Mouse (Mus musculus) stomach, embryonic 15.5 days (tissue): ENCODE data around the gene Entpd1. TPM values are rescaled to one million over a fixed set of nuclear protein-coding genes. Genes with fewer than 3 reads are reported as not detected.
A peak's percentile ranks its signal among the peaks of the same experiment; 100 is the strongest.

Experiments used
- ATAC-seq: fragments of 200-750 bp; cut with Nextera tagmentation; 2 replicates; pipeline ENCODE4 v1.8.0; 2017; ENCODE audit warnings: low read depth, moderate number of reproducible peaks, moderate TSS enrichment; ENCODE audit not compliant: insufficient read depth, low FRiP score
- H3K27ac ChIP-seq: fragments of 300-500 bp; sonication (generic); 2 replicates; pipeline ENCODE4 v1.5.1; 2015; ENCODE audit warnings: mild to moderate bottlenecking, inconsistent platforms
- H3K27me3 ChIP-seq: fragments of 300-500 bp; sonication (generic); replicated peaks from 2 replicates; pipeline ENCODE4 v1.6.1; 2015; ENCODE audit warnings: inconsistent platforms
- H3K36me3 ChIP-seq: fragments of 300-500 bp; sonication (generic); 2 replicates; pipeline ENCODE4 v1.6.1; 2015; ENCODE audit warnings: inconsistent platforms
- H3K4me1 ChIP-seq: fragments of 300-500 bp; sonication (generic); 2 replicates; pipeline ENCODE4 v1.6.1; 2015; ENCODE audit warnings: inconsistent platforms
- H3K4me2 ChIP-seq: fragments of 300-500 bp; sonication (generic); 2 replicates; pipeline ENCODE4 v1.6.1; 2015; ENCODE audit warnings: mild to moderate bottlenecking, inconsistent platforms
- H3K4me3 ChIP-seq: fragments of 300-500 bp; sonication (generic); replicated peaks from 2 replicates; pipeline ENCODE4 v1.5.1; 2015; ENCODE audit warnings: inconsistent platforms
- H3K9ac ChIP-seq: fragments of 300-500 bp; sonication (generic); 2 replicates; pipeline ENCODE4 v1.6.1; 2015; ENCODE audit warnings: inconsistent platforms
- H3K9me3 ChIP-seq: fragments of 300-500 bp; sonication (generic); 2 replicates; pipeline ENCODE4 v1.6.1; 2016; ENCODE audit warnings: inconsistent platforms
- WGBS: fragments of 180-500 bp; shearing (Covaris S2); methylation state at CpG from one replicate; pipeline ENCODE4 v1.1.7; 2015; 5-methylcytosine and 5-hydroxymethylcytosine counted together
- polyA plus RNA-seq: library from polyadenylated mRNA; unstranded; fragments of >200 nt; fragmentation: Nextera tagmentation; extraction: Ambion mirVana; gene quantifications from 2 replicates; pipeline ENCODE4 v1.2.1, GENCODE M21; 2015

Gene Entpd1
- polyA plus RNA-seq, 1 experiment from 2014 or later = 10.9 TPM

DNA sequence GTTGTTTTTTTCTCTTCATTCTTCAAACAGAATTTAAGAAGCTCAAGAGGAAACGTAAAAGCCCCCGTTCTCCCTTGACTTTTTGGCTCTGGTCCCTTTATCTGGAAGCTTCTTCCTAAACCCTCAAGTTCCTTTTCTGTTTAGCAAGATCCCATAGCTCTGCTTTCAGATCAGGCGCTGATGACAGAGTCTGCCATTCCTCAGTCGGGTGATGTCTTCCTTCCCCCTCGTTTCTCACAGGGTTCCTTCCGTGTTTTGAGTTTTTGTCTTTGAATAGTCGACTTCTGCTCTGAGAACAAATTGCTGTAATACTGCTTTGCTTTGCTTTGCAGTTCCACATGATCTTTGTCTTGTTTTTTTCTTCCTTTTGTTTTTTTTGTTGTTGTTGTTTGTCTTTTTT is 18.4 kb downstream of the Entpd1 start:
- peak overlapping the region; percentile 57; the same call in 1 of the 2 replicates for H3K27ac ChIP-seq
- no peaks in the 10 kb centered on the region for H3K9me3 ChIP-seq
- WGBS = 54% methylated on average over 7 of the region's 7 CpGs

GRCm38 (mm10) chr19:40632193-40632592 is 20.0 kb downstream of the Entpd1 start:
- Histone ChIP-seq H3K4me2 (no peak overlapping the region), H3K4me1 (no peaks in the 10 kb centered on the region), H3K9me3 (no peaks in the 10 kb centered on the region), H3K9ac (no peak overlapping the region), H3K36me3 (no peaks in the 10 kb centered on the region), H3K27me3 (no peaks in the 10 kb centered on the region), H3K4me3 (no peak overlapping the region), H3K27ac (no peak overlapping the region)
- WGBS = 30% methylated on average over 3 of the region's 3 CpGs
- no peak for ATAC-seq

More for the DNA sequence above, 18.4 kb downstream of the Entpd1 start:
- Histone ChIP-seq H3K27me3 (no peaks in the 10 kb centered on the region), H3K36me3 (no peaks in the 10 kb centered on the region), H3K9ac (no peak overlapping the region), H3K4me1 (no peaks in the 10 kb centered on the region), H3K4me2 (no peak overlapping the region), H3K4me3 (no peak overlapping the region)
- no peak for ATAC-seq

DNA sequence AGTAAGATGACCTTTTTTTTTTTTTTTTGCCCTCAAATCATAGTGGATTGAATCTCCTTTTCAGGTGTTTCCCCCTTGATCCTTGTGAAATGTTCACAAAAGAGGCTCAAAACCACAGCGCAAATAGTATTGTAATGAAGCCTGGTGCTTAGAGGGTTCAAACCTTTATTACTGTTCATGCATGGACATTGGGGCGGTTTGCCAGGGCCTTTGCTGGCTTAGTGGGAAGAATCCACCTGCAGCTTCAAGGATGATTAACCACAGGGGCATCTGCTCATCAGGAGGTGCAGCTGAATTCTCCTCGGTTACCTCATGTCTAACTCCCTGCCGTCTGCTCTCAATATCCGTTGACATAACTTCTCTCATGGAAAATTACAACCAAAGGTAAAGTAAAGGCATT is 20.5 kb downstream of the Entpd1 start:
- no peaks in the 10 kb centered on the region for H3K9me3 ChIP-seq
- H3K4me1 ChIP-seq = no peaks in the 10 kb centered on the region
- 72% methylated on average over 5 of the region's 5 CpGs for WGBS
- ATAC-seq = no peak
- no peak overlapping the region for H3K9ac ChIP-seq
- H3K27me3 ChIP-seq = no peaks in the 10 kb centered on the region
- H3K27ac ChIP-seq = no peak overlapping the region
- no peaks in the 10 kb centered on the region for H3K36me3 ChIP-seq
- no peak overlapping the region for H3K4me2 ChIP-seq
- no peak overlapping the region for H3K4me3 ChIP-seq

- H3K9me3 ChIP-seq = no peaks in the 10 kb centered on the region
- 65% methylated on average over 1 of the region's 1 CpGs for WGBS
- no peak overlapping the region for H3K9ac ChIP-seq
- no peak overlapping the region for H3K4me2 ChIP-seq
- no peak overlapping the region for H3K27ac ChIP-seq
- no peak for ATAC-seq
- H3K27me3 ChIP-seq = no peaks in the 10 kb centered on the region
- no peaks in the 10 kb centered on the region for H3K4me1 ChIP-seq
- H3K4me3 ChIP-seq = no peak overlapping the region
- H3K36me3 ChIP-seq = no peaks in the 10 kb centered on the region
Observed at GRCm38 (mm10) chr19:40633144-40633543, 21.0 kb downstream of the Entpd1 start.

GRCm38 (mm10) chr19:40637091-40637490 is 24.9 kb downstream of the Entpd1 start:
- Histone ChIP-seq H3K9ac (no peak overlapping the region), H3K9me3 (no peaks in the 10 kb centered on the region), H3K4me2 (no peak overlapping the region), H3K36me3 (no peaks in the 10 kb centered on the region), H3K27me3 (no peaks in the 10 kb centered on the region), H3K27ac (0 out of 2 replicates have a peak overlapping the region, but pooled peaks have one; percentile 40), H3K4me3 (no peak overlapping the region), H3K4me1 (no peaks in the 10 kb centered on the region)
- no peak for ATAC-seq
- 40% methylated on average over 4 of the region's 4 CpGs for WGBS

DNA sequence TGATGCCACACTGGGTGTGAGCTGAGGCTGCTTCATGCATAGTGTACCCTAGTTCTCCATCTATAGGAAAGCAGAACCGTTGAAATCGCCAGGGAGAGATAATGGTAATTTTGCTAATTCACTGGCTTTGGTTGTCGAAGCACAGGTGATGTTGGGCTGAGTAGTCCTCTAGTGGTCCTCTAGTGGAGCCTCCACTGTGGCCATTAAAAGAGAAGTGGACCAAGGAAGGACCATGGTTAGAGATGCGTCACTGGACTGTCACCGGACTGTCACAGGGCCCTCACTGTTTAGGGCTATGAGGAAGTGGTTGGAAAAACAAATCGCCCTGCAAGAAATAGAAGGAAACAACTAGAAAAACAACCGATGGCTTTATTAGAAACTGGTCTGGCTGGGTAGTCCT is 25.4 kb downstream of the Entpd1 start:
- no peaks in the 10 kb centered on the region for H3K4me1 ChIP-seq
- H3K27ac ChIP-seq = peak overlapping the region; percentile 40
- no peaks in the 10 kb centered on the region for H3K27me3 ChIP-seq
- 74% methylated on average over 7 of the region's 7 CpGs for WGBS
- H3K9me3 ChIP-seq = no peaks in the 10 kb centered on the region
- ATAC-seq = no peak
- no peaks in the 10 kb centered on the region for H3K36me3 ChIP-seq
- no peak overlapping the region for H3K4me3 ChIP-seq
- no peak overlapping the region for H3K9ac ChIP-seq
- no peak overlapping the region for H3K4me2 ChIP-seq

DNA sequence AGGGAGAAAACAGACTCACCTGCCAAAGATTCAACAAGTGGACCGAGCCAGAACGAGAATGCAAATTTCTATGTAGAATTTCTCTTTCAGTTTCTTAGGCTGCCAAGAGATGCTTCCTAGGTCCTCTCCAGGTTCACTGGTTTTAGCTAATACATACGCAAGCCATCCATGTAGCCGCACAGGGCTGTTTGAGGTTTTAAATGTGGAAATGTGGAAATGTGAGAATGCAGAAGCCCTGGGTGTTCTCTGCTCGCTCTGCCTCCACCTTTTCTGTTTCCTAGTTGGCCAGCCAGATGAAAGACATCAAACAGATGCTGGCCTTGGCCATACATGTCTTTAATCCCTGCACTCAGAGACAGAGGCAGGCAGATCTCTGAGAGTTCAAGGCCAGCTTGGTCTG is 26.4 kb downstream of the Entpd1 start:
- H3K27me3 ChIP-seq = no peaks in the 10 kb centered on the region
- no peaks in the 10 kb centered on the region for H3K9me3 ChIP-seq
- no peaks in the 10 kb centered on the region for H3K4me1 ChIP-seq
- ATAC-seq = no peak
- peak overlapping the region; percentile 40; the same call in 1 of the 2 replicates for H3K27ac ChIP-seq
- H3K9ac ChIP-seq = no peak overlapping the region
- H3K4me2 ChIP-seq = no peak overlapping the region
- no peaks in the 10 kb centered on the region for H3K36me3 ChIP-seq
- no peak overlapping the region for H3K4me3 ChIP-seq
- 78% methylated on average over 5 of the region's 5 CpGs for WGBS

DNA sequence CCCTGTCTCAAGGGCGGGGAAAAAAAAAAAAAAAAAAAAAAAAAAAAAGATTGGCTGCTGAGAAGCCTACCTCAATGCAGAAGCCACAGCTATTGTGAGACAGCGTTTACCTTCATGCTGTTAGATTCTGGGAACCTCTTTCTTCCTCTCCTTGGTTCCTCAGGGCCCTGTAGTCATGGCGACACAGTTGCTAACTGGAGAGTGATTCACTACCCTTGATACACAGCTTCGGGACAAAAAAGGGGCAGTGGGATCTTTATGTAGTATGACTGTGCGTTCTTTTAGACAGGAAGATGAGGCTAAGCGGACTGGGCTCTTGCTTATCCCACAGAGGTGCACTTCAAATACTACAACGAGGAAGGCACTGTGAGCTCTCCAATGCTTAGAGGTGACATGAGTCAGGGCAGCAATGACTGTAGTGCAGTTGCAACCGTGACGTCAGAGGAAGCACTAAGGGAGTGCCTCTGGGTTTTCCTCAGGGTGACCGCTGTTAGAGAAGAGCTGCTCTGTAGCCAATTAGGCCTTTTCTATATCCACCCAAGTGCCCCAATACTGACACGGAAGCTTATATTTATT is 27.7 kb downstream of the Entpd1 start:
- 75% methylated on average over 11 of the region's 11 CpGs for WGBS
- Histone ChIP-seq H3K27ac (no peak overlapping the region), H3K9me3 (no peaks in the 10 kb centered on the region), H3K4me1 (no peaks in the 10 kb centered on the region), H3K36me3 (no peaks in the 10 kb centered on the region), H3K4me2 (no peak overlapping the region), H3K4me3 (no peak overlapping the region), H3K9ac (no peak overlapping the region), H3K27me3 (no peaks in the 10 kb centered on the region)
- no peak for ATAC-seq

GRCm38 (mm10) chr19:40640799-40641198 is 28.6 kb downstream of the Entpd1 start:
- 78% methylated on average over 2 of the region's 2 CpGs for WGBS
- Histone ChIP-seq H3K4me2 (no peak overlapping the region), H3K36me3 (no peaks in the 10 kb centered on the region), H3K9me3 (no peaks in the 10 kb centered on the region), H3K4me3 (no peak overlapping the region), H3K27me3 (no peaks in the 10 kb centered on the region), H3K9ac (no peak overlapping the region), H3K27ac (no peak overlapping the region), H3K4me1 (no peaks in the 10 kb centered on the region)
- no peak for ATAC-seq

GRCm38 (mm10) chr19:40643846-40644245 is 31.7 kb downstream of the Entpd1 start:
- H3K4me2 ChIP-seq = no peak overlapping the region
- H3K27ac ChIP-seq = no peak overlapping the region
- H3K9me3 ChIP-seq = no peaks in the 10 kb centered on the region
- H3K4me3 ChIP-seq = no peak overlapping the region
- H3K9ac ChIP-seq = no peak overlapping the region
- H3K4me1 ChIP-seq = peaks cover 2% of the 10 kb centered on the region; the same call in 1 of the 2 replicates
- H3K36me3 ChIP-seq = no peaks in the 10 kb centered on the region
- no peak for ATAC-seq
- WGBS = 86% methylated on average over 1 of the region's 1 CpGs
- no peaks in the 10 kb centered on the region for H3K27me3 ChIP-seq

DNA sequence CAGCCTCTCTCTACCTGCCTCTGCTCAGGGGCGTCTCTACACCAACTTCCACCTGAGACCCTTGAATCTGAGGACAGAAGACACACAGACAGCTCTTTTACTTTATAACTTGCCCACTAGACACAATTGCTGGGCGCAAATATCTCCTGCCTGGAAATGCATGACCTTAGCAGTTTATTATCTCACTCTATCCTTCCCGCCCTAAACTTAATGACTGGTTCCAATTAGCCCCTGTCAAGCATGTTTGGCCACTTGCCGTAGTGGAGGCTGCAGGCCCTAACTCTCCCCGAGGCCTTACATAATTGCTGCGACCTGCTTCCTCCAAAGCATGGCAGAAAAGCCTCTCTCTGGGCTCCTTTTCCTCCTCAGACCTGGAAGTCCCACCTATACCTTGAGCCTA is 34.2 kb downstream of the Entpd1 start:
- no peak overlapping the region for H3K4me3 ChIP-seq

DNA sequence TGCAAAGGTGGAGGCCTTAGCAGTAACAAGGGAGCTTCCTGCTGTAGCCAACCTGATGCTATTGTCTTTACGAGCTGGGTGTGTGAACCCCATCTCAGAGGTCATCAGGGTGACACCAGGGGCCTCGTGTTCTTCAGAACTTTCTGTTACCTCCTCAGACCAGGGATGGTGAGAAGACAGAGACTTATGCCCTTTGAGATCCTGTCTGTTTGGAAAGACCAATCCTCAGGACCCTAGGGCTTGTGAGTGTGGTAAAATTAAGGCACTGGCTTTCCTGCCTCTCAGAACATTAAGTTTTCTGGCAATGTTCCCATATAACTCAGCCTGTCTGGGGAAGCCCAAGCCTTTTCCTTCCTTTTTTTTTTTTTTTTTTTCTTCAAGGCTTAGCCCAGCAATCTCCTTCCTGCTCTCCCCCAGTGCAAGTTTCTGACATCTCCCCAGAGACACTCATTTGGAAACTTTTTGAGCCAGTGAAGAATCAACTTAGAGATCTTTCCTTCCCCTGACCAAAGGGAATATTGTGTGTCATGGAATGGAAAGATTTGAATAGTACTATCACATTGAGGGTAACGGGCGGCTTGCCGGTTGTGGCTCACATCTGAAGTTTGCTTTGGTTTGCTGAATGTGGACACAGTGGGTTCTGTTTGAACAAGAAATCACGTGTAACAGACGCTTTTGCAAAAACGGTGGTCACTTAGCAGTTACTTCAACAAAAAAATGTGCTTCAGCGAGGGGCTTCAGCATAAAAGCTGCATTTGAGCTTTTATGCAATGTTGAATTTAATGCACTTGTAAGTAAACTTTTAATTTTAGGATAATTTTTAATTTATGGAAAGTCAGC is 35.4 kb downstream of the Entpd1 start:
- no peak; the same call in 1 of the 2 replicates for ATAC-seq
- H3K4me3 ChIP-seq = no peak overlapping the region
- no peaks in the 10 kb centered on the region for H3K9me3 ChIP-seq
- H3K36me3 ChIP-seq = no peaks in the 10 kb centered on the region
- H3K27me3 ChIP-seq = no peaks in the 10 kb centered on the region
- 32% methylated on average over 9 of the region's 9 CpGs for WGBS
- no peak overlapping the region; the same call in 1 of the 2 replicates for H3K27ac ChIP-seq
- no peak overlapping the region for H3K4me2 ChIP-seq
- H3K4me1 ChIP-seq = peaks cover 2% of the 10 kb centered on the region; the same call in 1 of the 2 replicates
- no peak overlapping the region for H3K9ac ChIP-seq

More for the DNA sequence above, 34.2 kb downstream of the Entpd1 start:
- H3K4me2 ChIP-seq = no peak overlapping the region
- H3K4me1 ChIP-seq = peaks cover 2% of the 10 kb centered on the region; the same call in 1 of the 2 replicates
- no peaks in the 10 kb centered on the region for H3K36me3 ChIP-seq
- H3K27me3 ChIP-seq = no peaks in the 10 kb centered on the region
- H3K9ac ChIP-seq = no peak overlapping the region
- no peaks in the 10 kb centered on the region for H3K9me3 ChIP-seq
- ATAC-seq = no peak
- H3K27ac ChIP-seq = no peak overlapping the region
- WGBS = 55% methylated on average over 6 of the region's 6 CpGs
